Mouse (Mus musculus): ENCODE measurements around the gene Tmem127.

The Tmem127 gene

DNA sequence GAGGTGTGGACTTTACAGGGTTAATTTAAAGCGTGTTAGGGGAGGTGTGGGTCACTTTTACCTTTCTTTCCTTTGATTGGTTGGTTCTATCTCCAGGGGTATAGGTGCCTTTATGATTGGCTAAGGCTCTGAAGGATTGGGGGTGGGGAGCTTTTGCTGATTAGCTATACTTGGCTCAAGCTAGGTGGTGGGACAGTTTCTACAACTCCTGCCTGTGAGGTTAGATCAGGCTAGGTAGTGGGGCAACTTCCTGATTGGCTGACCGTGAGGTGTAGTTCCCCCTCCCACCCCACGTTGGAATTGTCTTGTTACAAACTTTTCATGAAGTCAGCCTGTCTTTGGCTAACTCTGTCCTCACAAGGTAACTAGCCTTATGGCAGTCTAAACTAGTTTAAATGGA, 59.5 kb downstream of the Tmem127 start:
- in situ Hi-C loops (cut with MboI, MseI) = loop anchor here (5.0 to 25.0 kb wide), 2 partner anchors 35 to 1130 kb away; no protein-coding TSS in a partner anchor

DNA sequence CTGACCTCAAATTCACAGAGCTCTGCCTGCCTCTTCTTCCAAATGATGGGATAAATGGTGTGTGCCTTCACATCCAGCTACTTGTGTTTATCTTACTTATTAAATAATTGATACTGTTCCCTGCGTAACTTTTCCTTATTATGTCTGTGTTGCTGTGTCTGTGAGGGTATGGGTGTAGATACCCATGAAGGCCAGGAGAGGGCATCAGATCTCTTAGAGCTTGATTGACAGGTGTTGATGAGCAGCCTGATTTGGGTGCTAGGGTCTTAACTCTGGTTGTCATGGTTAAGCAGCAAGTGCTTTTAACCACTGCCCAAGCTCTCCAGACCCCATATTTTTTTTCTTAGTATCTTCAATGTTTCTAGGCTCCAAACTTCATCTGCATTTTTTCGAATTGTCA, 61.0 kb downstream of the Tmem127 start:
- in situ Hi-C loops (cut with MboI, MseI) = loop anchor here (5.0 to 25.0 kb wide), 2 partner anchors 34 to 1129 kb away; no protein-coding TSS in a partner anchor

DNA sequence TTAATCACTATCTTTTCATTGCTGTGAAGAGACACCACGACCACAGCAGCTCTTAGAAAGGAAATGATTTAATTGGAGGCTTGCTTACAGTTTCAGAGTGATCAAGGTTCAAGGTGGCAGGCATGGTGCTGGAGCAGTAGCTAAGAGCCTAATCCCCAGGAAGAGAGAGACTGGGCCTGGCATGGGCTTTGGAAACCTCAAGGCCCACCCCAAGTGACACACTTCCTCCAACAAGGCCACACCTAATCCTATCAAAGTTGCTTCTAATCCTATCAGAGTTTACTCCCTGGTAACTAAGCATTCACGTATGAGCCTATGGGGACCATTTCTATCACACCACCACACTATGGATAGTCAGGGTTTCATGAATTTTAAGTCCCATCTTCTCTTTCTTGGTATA, 62.5 kb downstream of the Tmem127 start:
- in situ Hi-C loops (cut with MboI, MseI) = loop anchor here (25.0 kb wide), 1 partner anchor 1127 kb away; no protein-coding TSS in a partner anchor

DNA sequence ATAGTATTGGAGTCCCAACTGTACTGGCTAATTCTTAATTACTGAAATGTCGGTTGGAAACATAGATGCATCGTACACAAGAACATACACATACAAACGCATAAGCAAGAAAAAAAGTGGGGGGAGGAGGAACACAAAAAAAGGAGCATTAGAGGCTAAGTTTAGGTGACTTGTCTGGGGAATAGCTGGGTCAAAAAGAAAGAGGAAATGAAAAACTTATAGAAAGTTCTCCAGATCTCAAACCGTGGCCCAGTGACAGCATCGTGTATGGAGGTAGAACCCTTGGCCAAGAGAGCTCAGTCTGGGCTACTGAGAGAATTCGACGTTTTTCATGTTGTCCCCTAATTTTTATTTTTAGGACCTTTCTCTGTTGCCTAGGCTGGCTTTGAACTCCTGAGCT, 63.0 kb downstream of the Tmem127 start:
- in situ Hi-C loops (cut with MboI, MseI) = loop anchor here (25.0 kb wide), 1 partner anchor 1127 kb away; no protein-coding TSS in a partner anchor
